Mouse (Mus musculus): Measurements from ENCODE around the gene Dcaf6.

DNA sequence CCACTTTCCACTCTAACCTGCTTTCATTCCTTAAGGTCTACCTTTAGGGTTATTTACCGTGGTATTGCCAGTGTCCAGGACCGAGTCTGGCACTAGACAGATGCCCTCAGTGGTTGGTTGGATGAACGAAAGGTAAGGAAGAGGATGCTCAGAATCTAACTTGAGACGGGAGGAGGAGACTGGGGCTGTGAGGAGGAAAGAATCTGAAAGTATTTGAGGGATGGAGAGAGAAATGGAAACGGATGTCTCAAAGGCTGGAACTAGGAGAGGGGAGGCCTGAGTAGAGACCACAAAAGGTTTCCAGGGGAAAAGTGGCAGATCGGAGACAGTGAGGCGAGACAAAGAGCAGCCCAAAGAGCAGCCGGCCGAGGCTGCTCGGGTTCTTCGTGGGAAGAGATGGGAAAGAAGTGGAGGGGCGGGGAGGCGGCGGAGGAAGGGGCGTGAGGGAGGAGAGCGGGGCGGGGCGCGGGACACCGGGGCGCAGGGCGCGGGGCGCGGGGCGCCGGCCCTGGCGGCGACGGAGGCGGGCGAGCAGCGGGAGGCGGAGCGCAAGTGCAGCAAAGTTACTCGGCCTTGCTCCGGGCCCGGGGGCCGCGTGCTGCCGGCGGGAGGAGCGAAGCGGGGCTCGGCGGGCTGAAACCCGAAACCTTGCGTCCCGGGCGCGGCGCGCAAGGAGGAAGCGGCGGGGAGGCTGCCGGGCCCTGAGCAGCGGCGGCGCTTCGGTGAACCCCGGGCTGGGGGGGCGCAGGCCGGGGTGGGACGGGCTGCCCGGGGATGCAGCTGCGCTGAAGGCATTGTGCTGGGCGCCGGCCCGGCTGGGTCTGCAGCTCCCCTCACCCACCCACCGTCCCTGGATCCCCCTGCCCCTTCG, 178.7 kb downstream of the Dcaf6 start:
- TF ChIP-seq POLR2A (IDR thresholded peaks at IDR 0.05; ENCODE audit: control insufficient read depth, low read depth, low read length) (no peak), CTCF (IDR thresholded peaks at IDR 0.05; ENCODE audit: control insufficient read depth, insufficient read depth, insufficient replicate concordance, low read depth, low read length) (no peak)
